Mouse (Mus musculus) gastrocnemius, postnatal 25 days (tissue): ENCODE data around the gene Timmdc1. TPM values are rescaled to one million over a fixed set of nuclear protein-coding genes. Genes with fewer than 3 reads are reported as not detected.

Experiments used
- DNase-seq: peaks from one replicate; pipeline ENCODE4 v3.0.0; 2022
- long read RNA-seq, 2 experiments: library from polyadenylated mRNA; stranded (forward); transcript quantifications; one replicate each; pipeline ENCODE4 v2.0.0; 2021
- total RNA-seq, 2 experiments: library from RNA; stranded (reverse); gene quantifications; 1 replicate in 1 of 2; 2 replicates in 1 of 2; pipeline ENCODE4 v1.2.3; 2021

The Timmdc1 gene
- total RNA-seq, result 10 to 100 TPM; 48.4 to 52.2 TPM
- long read RNA-seq, experiment 1, transcript Timmdc1-201 (7 exons, 1,573 nt), result major isoform, 11 of 18 reads
- long read RNA-seq, experiment 1, partial matches to known transcripts, result 0 of 18 reads
- long read RNA-seq, experiment 1, other reads (novel, unspliced or antisense), result 7 of 18 reads
- long read RNA-seq, experiment 2, partial matches to known transcripts, result 0 of 5 reads
- long read RNA-seq, experiment 2, other reads (novel, unspliced or antisense), result 1 of 5 reads

- DNase-seq, result peak; percentile 95
These were observed at the start of gene Timmdc1 for GRCm38 (mm10) chr16:38522129-38523084. Gene Timmdc1, minus strand, starts transcription at chr16:38522663.

GRCm38 (mm10) chr16:38571481-38571880 lies 49.0 kb upstream of the Timmdc1 start:
- DNase-seq, result no peak

- DNase-seq, result no peak
These were observed 45.7 kb upstream of the Timmdc1 start for GRCm38 (mm10) chr16:38568192-38568591.

DNA sequence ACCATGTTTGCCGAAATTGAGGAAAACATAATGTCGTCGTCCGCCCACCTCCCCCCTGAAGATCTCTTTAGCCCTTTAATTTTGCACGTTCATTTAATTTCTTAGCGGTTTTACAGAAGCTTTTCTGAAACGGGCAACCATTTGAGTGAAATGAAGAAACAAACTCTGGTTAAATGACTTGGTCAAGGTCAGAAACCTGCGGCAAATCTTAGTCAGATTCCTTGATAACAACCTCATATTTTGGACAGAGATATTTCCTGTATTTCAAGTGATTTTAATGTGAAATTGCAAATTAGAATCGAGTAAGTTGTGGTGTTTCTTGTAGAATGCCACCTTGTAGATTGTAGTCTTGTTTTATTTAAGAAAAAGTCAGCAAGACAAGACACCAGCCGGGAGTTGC lies 41.1 kb upstream of the Timmdc1 start:
- no peak for DNase-seq

- DNase-seq, result no peak
These were observed 40.5 kb upstream of the Timmdc1 start for GRCm38 (mm10) chr16:38562968-38563327.

GRCm38 (mm10) chr16:38562131-38562967 lies 39.9 kb upstream of the Timmdc1 start:
- DNase-seq, result peak; percentile 93

- no peak for DNase-seq
These were observed 35.8 kb upstream of the Timmdc1 start, which contains the start of gene Tmem39a for GRCm38 (mm10) chr16:38558221-38558748. Gene Tmem39a, plus strand, starts transcription at chr16:38558698.

DNA sequence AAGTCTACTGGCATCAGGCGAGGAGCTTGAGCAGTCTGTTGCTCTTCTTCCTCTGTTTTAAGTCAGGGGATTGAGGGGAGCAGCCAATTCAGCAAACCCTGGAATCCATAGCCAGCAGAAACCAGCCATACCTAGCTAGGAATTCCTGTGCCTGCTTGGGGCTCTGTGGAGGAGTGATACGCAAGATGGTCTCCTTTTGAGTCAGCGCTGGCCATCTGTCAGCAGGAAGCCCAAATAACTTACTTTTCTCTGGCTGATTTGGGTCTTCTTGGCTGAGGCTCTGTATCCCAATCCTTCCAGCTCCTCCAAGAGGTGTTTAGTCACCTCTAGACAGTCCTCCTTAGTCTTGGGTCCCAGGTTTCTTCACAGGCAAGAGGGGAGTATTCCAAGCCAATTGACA lies 33.5 kb upstream of the Timmdc1 start:
- no peak for DNase-seq

DNA sequence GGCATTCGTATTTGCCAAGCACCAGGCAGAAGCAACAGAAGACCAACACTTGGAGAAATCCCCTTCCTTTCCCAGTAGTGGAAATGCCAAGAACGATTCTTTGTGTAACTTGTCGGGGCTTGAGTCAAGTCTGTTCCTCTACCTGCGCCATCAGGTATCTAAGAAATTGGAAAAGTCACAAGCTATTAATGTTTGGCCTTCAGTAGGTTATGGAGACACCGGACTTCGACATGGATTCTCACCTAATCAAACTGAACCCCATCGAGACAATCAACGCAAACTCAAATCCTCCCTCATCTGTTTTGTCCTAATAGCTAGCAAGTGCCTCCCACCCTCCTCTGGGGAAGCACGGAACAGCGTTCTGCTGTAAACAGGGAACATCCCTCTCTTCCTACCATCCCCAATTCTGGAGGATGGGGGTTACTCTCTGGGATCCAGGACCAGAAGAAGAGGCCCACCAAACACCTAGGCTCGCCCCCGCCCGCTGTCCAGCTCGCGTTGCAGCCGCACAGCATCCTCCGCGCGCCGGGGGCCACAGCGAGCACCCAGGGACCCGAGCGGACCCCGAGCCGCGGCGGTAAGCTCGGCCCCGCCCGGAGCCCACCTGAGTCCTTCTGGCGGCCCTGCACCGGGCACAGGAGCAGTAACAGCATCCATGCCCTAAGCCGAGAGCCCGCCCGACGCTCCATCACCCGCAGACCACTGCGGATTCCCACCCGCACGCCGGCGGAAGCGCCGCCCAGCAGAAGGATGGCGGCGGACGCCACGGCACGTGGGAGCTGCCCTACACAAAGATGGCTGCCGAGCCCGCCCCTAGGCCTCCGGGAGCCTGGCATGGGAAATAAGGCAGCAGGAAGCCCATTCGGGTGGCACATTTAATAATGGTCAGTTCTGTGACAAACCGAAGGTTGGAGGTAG lies 27.3 kb upstream of the Timmdc1 start, which contains the start of gene Poglut1:
Gene Poglut1 (minus strand): TSS at position 780 of the 918 bp plus-strand sequence.
- DNase-seq, result peak; percentile 71

DNA sequence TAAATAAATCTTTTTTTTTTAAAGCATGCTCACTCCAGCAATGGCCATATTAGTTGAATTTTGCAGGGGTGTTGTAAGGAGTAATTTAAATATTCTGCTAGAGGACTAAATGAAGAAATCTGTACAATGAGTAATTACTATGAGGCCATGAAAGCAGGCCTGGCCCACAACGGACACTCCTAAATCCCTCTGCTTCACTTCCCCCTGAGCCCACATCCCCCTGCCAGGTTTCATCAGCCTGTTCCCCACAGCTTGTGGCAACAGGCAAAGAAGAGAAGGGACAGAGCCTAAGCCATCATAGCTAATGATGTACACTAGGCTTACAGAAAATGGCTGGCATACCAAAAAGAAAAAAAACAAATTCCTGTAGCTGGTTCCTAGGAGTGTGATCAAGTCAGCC lies 25.5 kb upstream of the Timmdc1 start:
- no peak for DNase-seq

GRCm38 (mm10) chr16:38538716-38539380 lies 16.4 kb upstream of the Timmdc1 start:
- DNase-seq, result no peak

- DNase-seq, result peak; percentile 40
These were observed 14.2 kb upstream of the Timmdc1 start for GRCm38 (mm10) chr16:38536544-38537146.

GRCm38 (mm10) chr16:38526264-38526663 lies 3.8 kb upstream of the Timmdc1 start:
- DNase-seq, result no peak

DNA sequence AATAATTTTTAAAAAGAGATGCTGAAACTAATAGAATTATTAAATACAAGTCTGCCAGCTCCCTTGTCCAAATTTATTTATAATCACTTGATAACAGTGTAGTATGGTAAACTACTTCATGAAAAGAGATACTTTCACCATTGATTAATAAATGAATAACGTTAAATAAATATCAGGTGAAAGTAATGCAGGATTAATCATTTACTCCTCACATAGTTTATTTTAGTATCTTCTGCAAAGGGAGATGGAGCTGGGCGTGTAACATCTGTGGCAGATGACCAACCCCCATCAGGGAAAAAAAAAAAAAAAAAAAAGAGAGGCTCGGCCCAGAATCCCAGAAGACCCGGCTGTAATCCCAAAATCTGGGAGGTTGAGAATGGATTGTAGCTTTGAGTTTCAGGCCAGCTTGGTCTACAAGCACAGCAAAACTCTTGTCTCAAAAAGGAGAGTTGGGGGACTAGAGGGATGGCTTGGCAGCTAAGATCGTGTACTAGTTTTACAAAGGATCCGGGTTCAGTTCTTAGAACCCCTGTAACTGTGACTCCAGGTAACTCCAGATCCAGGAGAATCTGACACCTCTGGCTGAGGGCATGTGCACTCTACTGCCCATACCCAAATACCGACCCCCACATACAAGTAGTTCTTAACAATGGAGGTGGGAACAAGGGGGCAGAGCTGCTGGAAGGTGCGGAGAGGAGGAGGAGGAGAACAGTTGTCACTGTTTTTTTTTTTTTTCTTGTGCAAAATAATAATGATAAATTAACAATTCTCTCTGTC lies 1.1 kb downstream of the Timmdc1 start:
- no peak for DNase-seq

DNA sequence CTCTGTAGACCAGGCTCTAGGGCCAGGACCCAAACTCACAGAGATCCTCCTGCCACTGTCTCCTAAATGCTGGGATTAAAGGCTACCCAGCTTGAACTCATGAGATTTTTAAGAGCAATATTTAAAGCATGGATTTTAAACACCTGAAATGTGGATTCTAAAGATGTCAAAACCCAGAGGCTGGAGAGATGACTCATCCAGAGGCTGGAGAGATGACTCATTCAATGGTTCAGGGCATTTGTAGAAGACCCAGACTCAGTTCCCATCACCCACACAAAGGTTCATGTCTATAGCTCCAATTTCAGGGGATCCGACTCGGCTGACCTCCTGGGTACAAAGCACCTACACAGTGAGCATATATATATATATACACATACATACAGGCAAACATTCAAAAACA lies 3.3 kb downstream of the Timmdc1 start:
- DNase-seq, result no peak

DNA sequence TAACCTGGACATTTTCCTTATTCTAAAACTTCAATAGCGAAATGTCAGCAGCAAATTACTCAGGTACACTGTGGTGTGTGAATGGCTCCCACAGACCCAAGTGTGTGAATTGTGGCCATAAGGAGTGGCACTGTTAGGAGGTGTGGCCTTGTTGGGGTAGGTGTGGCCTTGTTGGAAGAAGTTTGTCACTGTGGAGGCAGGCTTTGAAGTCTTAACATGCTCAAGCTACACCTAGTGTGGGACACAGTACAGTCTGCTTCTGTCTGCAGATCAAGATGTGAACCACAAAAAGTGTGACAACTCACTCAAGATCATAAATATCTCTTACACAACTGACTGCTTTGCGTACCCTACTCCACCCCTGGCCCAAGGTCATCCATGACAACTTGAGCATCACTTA lies 11.6 kb downstream of the Timmdc1 start:
- no peak for DNase-seq

- no peak for DNase-seq
These were observed 16.3 kb downstream of the Timmdc1 start for GRCm38 (mm10) chr16:38506041-38506634.

DNA sequence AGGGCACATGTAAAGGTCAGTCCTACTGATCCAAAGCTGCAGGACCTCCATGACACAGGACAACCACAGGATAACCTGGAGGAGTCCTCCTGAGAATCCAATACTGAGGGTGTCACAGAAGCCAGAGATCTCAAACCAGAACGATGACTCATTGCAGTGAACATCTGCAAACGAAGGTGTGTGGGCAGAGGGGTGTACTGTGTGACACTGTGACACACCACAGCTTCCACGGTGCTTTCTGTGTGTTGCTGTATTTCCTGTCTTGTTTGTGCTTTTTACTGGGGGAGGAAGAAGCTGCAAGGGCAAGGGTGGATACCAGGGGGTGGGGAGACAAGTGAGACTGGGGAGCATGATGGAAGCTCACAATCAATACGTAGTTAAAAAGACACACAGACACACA lies 18.9 kb downstream of the Timmdc1 start:
- no peak for DNase-seq

DNA sequence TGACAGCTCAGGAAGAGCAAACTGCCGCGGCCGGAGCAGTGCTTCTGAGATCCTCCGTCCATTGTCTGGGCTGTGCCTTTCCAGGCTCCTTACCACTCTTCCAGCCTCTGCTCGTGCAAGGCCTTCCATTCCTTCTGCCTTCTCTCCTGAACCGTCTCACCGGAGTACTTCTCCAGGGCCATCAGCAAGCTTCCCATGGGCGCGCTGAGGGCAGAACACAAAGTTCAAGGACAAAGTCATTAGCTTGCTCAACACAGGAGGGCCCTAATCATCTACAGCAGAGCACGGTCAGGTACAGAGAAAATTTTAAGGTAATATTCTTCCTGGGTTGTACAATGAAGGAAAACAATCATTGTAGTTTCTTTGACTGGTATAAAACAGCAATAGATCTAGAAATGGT lies 20.0 kb downstream of the Timmdc1 start:
- no peak for DNase-seq
